Mouse (Mus musculus) lung, adult 2 months (tissue): ENCODE results near the gene Fscn2.

Experiments used
- CTCF ChIP-seq: fragments of 200-500 bp; IDR thresholded peaks from 2 replicates; pipeline ENCODE4 v1.5.1; 2011; ENCODE audit warnings: mild to moderate bottlenecking, low read length, control low read depth; ENCODE audit not compliant: insufficient read depth
- POLR2A ChIP-seq: fragments of 200-500 bp; IDR thresholded peaks from 2 replicates; pipeline ENCODE4 v1.6.1; 2011; ENCODE audit warnings: low read depth, mild to moderate bottlenecking, control low read depth, low read length, borderline replicate concordance; ENCODE audit errors: extremely low read depth

- TF ChIP-seq POLR2A (peak; percentile 51; the same call in 1 of the 2 replicates), CTCF (no peak)
Observed at GRCm38 (mm10) chr11:120316690-120317254, 44.6 kb upstream of the Fscn2 start.
